Mouse (Mus musculus): ENCODE measurements around the gene Rtp2. TPM values are rescaled to one million over a fixed set of nuclear protein-coding genes. Genes with fewer than 3 reads are reported as not detected.

The Rtp2 gene
- polyA plus RNA-seq, 1 experiment from 2014 or later = not detected

DNA sequence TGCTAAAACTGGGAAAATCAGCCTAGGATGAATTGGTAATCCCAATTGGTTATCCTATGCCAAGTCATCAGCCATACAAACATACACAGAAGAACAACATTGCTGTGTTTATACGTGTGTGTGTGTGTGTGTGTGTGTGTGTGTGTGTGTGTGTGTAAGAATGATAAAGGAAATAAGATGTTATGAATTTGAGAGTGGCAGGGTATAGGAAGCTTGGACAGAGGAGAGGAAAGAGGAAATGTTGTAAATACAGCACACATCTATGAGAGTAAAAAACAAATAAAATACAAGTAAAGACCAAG is 21.7 kb upstream of the Rtp2 start:
- ATAC-seq (ENCODE audit: low FRiP score) (0 out of 2 replicates have a peak, but pooled peaks have one; percentile 31), DNase-seq (ENCODE audit: low spot score) (no peak)
- H3K9me3 ChIP-seq (ENCODE audit: control insufficient read depth, low read length) = no peaks in the 10 kb centered on the region
- no peaks in the 10 kb centered on the region for H3K36me3 ChIP-seq (replicated peaks; ENCODE audit: control insufficient read depth, insufficient read depth)
- 0% methylated on average over 1 of the region's 1 CpGs for WGBS
- H3K27me3 ChIP-seq (ENCODE audit: control insufficient read depth, insufficient read depth, low read length) = no peaks in the 10 kb centered on the region
- no peaks in the 10 kb centered on the region for H3K4me1 ChIP-seq (replicated peaks; ENCODE audit: control insufficient read depth, insufficient read depth, low read length)
- no peak overlapping the region for H3K27ac ChIP-seq
- no peak overlapping the region for H3K4me2 ChIP-seq (replicated peaks)
- H3K9ac ChIP-seq = no peak overlapping the region
- no peak overlapping the region for H3K4me3 ChIP-seq (replicated peaks; ENCODE audit: low read length)

GRCm38 (mm10) chr16:23953189-23953958 is 21.2 kb upstream of the Rtp2 start:
- H3K36me3 ChIP-seq (replicated peaks; ENCODE audit: control insufficient read depth, insufficient read depth) = no peaks in the 10 kb centered on the region
- peak; percentile 51; the same call in 1 of the 2 replicates for ATAC-seq (ENCODE audit: low FRiP score)
- no peaks in the 10 kb centered on the region for H3K4me1 ChIP-seq (replicated peaks; ENCODE audit: control insufficient read depth, insufficient read depth, low read length)
- no peak overlapping the region for H3K27ac ChIP-seq
- 47% methylated on average over 11 of the region's 11 CpGs for WGBS
- H3K4me3 ChIP-seq (replicated peaks; ENCODE audit: low read length) = no peak overlapping the region
- no peaks in the 10 kb centered on the region for H3K27me3 ChIP-seq (ENCODE audit: control insufficient read depth, insufficient read depth, low read length)
- no peaks in the 10 kb centered on the region for H3K9me3 ChIP-seq (ENCODE audit: control insufficient read depth, low read length)
- no peak overlapping the region for H3K9ac ChIP-seq
- DNase-seq (ENCODE audit: low spot score) = peak; percentile 80
- H3K4me2 ChIP-seq (replicated peaks) = no peak overlapping the region

DNA sequence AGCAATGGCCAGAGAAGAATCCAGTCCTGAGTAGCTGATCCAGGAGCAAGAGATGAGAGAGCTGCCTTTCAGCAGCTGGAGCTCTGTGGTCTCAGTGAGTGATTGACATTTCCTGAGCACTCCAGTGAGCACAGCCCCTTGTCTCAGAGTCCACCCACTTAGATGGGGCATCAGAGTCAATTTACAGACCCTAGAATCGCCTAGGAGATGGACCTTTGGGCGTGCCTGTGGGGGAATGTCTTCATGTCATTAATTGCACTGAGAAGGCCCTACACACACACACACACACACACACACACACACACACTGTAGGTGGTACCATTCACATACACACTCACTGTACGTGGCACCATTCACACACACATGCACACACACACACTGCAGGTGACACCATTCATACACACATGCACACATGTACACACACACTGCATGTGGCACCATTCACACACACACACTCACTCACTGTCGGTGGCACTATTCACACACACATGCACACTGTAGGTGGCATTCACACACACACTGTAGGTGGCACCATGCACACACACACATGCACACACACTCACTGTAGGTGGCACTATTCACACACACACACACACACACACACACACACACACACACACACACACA is 20.0 kb upstream of the Rtp2 start:
- Histone ChIP-seq H3K27me3 (ENCODE audit: control insufficient read depth, insufficient read depth, low read length) (no peaks in the 10 kb centered on the region), H3K36me3 (replicated peaks; ENCODE audit: control insufficient read depth, insufficient read depth) (no peaks in the 10 kb centered on the region), H3K9ac (no peak overlapping the region), H3K4me2 (replicated peaks) (no peak overlapping the region), H3K27ac (no peak overlapping the region), H3K9me3 (ENCODE audit: control insufficient read depth, low read length) (no peaks in the 10 kb centered on the region), H3K4me1 (replicated peaks; ENCODE audit: control insufficient read depth, insufficient read depth, low read length) (no peaks in the 10 kb centered on the region), H3K4me3 (replicated peaks; ENCODE audit: low read length) (no peak overlapping the region)
- DNase-seq (ENCODE audit: low spot score) = no peak
- no peak; the same call in 1 of the 2 replicates for ATAC-seq (ENCODE audit: low FRiP score)
- 77% methylated on average over 4 of the region's 4 CpGs for WGBS

- 91% methylated on average over 6 of the region's 6 CpGs for WGBS
Measured at GRCm38 (mm10) chr16:23947654-23948053, 15.5 kb upstream of the Rtp2 start.

GRCm38 (mm10) chr16:23944801-23945200 is 12.6 kb upstream of the Rtp2 start:
- no peak for ATAC-seq (ENCODE audit: low FRiP score)
- no peak overlapping the region for H3K9ac ChIP-seq
- WGBS = 55% methylated on average over 3 of the region's 3 CpGs
- H3K27me3 ChIP-seq (ENCODE audit: control insufficient read depth, insufficient read depth, low read length) = no peaks in the 10 kb centered on the region
- no peak overlapping the region for H3K4me2 ChIP-seq (replicated peaks)
- H3K36me3 ChIP-seq (replicated peaks; ENCODE audit: control insufficient read depth, insufficient read depth) = no peaks in the 10 kb centered on the region
- H3K4me3 ChIP-seq (replicated peaks; ENCODE audit: low read length) = no peak overlapping the region
- no peaks in the 10 kb centered on the region for H3K4me1 ChIP-seq (replicated peaks; ENCODE audit: control insufficient read depth, insufficient read depth, low read length)
- DNase-seq (ENCODE audit: low spot score) = no peak
- H3K27ac ChIP-seq = no peak overlapping the region
- H3K9me3 ChIP-seq (ENCODE audit: control insufficient read depth, low read length) = no peaks in the 10 kb centered on the region

More at GRCm38 (mm10) chr16:23947654-23948053, 15.5 kb upstream of the Rtp2 start:
- Histone ChIP-seq H3K4me2 (replicated peaks) (no peak overlapping the region), H3K4me3 (replicated peaks; ENCODE audit: low read length) (no peak overlapping the region), H3K4me1 (replicated peaks; ENCODE audit: control insufficient read depth, insufficient read depth, low read length) (no peaks in the 10 kb centered on the region), H3K9me3 (ENCODE audit: control insufficient read depth, low read length) (no peaks in the 10 kb centered on the region), H3K27me3 (ENCODE audit: control insufficient read depth, insufficient read depth, low read length) (no peaks in the 10 kb centered on the region), H3K27ac (no peak overlapping the region), H3K9ac (no peak overlapping the region), H3K36me3 (replicated peaks; ENCODE audit: control insufficient read depth, insufficient read depth) (no peaks in the 10 kb centered on the region)
- no peak for DNase-seq (ENCODE audit: low spot score)
- no peak for ATAC-seq (ENCODE audit: low FRiP score)

GRCm38 (mm10) chr16:23934397-23934796 is 2.2 kb upstream of the Rtp2 start:
- Histone ChIP-seq H3K27me3 (ENCODE audit: control insufficient read depth, insufficient read depth, low read length) (no peaks in the 10 kb centered on the region), H3K27ac (no peak overlapping the region), H3K4me1 (replicated peaks; ENCODE audit: control insufficient read depth, insufficient read depth, low read length) (no peaks in the 10 kb centered on the region), H3K9me3 (ENCODE audit: control insufficient read depth, low read length) (no peaks in the 10 kb centered on the region), H3K4me2 (replicated peaks) (no peak overlapping the region), H3K36me3 (replicated peaks; ENCODE audit: control insufficient read depth, insufficient read depth) (no peaks in the 10 kb centered on the region), H3K4me3 (replicated peaks; ENCODE audit: low read length) (no peak overlapping the region), H3K9ac (no peak overlapping the region)
- DNase-seq (ENCODE audit: low spot score) = no peak
- ATAC-seq (ENCODE audit: low FRiP score) = no peak
- WGBS = 85% methylated on average over 2 of the region's 2 CpGs

GRCm38 (mm10) chr16:23931275-23931674 is 919 bp downstream of the Rtp2 start:
- no peaks in the 10 kb centered on the region for H3K27me3 ChIP-seq (ENCODE audit: control insufficient read depth, insufficient read depth, low read length)
- H3K4me3 ChIP-seq (replicated peaks; ENCODE audit: low read length) = no peak overlapping the region
- no peak for ATAC-seq (ENCODE audit: low FRiP score)
- 77% methylated on average over 18 of the region's 18 CpGs for WGBS
- no peak for DNase-seq (ENCODE audit: low spot score)
- H3K9ac ChIP-seq = no peak overlapping the region
- no peak overlapping the region for H3K4me2 ChIP-seq (replicated peaks)
- H3K27ac ChIP-seq = no peak overlapping the region
- H3K4me1 ChIP-seq (replicated peaks; ENCODE audit: control insufficient read depth, insufficient read depth, low read length) = no peaks in the 10 kb centered on the region
- H3K36me3 ChIP-seq (replicated peaks; ENCODE audit: control insufficient read depth, insufficient read depth) = no peaks in the 10 kb centered on the region
- no peaks in the 10 kb centered on the region for H3K9me3 ChIP-seq (ENCODE audit: control insufficient read depth, low read length)

DNA sequence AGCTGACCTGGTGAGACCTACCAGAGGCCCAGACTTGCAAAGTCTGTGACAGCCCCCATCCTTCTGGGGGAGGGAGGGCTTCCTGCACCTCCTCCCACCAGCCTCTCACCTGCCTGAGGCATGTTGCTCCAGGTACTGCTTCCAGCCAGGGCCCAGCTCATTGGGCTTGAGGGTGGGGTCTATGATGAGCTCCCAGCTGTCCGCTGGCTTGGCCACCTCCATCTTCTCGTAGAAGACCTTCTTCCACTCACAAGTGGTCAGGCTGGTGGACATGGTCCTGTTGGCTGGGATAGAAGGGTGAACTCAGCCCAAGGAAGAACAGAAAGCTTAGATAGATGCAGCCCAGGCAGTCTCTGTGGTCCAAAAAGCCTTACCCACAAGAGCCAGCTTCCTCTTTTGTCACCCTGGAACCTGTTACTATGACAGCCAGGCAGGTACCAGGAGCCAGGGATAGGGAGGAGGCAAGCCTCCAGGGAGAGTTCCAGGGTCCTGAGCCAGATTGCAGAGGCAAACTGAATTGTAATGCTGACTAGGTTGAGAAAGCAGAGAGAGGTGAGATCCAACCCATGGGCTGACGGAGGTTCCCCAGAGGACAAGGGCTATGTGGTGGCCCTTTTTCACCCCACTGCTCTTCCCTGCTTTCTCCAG is 1.6 kb downstream of the Rtp2 start:
- DNase-seq (ENCODE audit: low spot score) = no peak
- no peaks in the 10 kb centered on the region for H3K36me3 ChIP-seq (replicated peaks; ENCODE audit: control insufficient read depth, insufficient read depth)
- H3K9ac ChIP-seq = no peak overlapping the region
- no peaks in the 10 kb centered on the region for H3K4me1 ChIP-seq (replicated peaks; ENCODE audit: control insufficient read depth, insufficient read depth, low read length)
- H3K9me3 ChIP-seq (ENCODE audit: control insufficient read depth, low read length) = no peaks in the 10 kb centered on the region
- no peak for ATAC-seq (ENCODE audit: low FRiP score)
- no peaks in the 10 kb centered on the region for H3K27me3 ChIP-seq (ENCODE audit: control insufficient read depth, insufficient read depth, low read length)
- no peak overlapping the region for H3K27ac ChIP-seq
- H3K4me3 ChIP-seq (replicated peaks; ENCODE audit: low read length) = no peak overlapping the region
- H3K4me2 ChIP-seq (replicated peaks) = no peak overlapping the region
- WGBS = 95% methylated on average over 3 of the region's 3 CpGs

DNA sequence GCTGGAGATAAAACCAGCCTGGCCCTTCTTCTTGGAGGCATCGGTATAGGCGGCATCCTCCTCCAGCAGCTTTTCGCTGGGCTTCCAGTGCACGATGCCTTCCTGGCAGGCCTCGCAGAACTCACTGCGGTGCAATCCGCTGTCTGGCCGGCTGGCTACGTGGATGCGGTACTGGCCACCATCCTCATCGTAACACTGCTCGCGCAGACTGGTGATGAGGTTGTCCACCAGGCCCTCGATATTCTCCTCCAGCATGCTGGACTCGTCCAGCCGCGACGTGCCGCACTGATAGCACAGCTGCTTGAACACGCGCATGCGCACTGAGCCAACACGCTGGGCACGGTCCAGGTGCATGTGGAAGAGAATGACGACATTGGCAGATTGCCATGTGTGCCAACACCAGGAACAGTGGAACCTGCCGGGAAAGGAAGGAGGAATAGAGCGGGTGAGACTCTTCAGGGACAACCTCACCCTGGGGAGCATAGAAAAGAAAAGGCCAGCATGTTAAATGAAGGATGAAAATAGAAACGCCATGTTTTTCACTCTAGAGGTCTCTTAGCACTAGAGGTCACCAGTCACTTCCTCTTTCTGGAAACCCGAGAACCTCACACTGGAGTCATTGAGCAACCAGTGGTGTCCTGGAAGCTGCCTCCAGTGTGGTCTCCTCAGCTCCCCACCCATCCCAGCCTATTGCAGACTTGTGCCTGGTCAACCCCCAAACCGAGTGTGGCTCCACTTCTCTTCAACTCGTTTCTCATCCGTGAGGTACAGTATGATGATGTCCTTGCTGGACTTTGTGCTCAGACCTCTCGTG is 4.7 kb downstream of the Rtp2 start:
- DNase-seq (ENCODE audit: low spot score) = no peak
- Histone ChIP-seq H3K9ac (no peak overlapping the region), H3K4me2 (replicated peaks) (no peak overlapping the region), H3K27ac (no peak overlapping the region), H3K4me3 (replicated peaks; ENCODE audit: low read length) (no peak overlapping the region), H3K4me1 (replicated peaks; ENCODE audit: control insufficient read depth, insufficient read depth, low read length) (no peaks in the 10 kb centered on the region), H3K27me3 (ENCODE audit: control insufficient read depth, insufficient read depth, low read length) (no peaks in the 10 kb centered on the region), H3K36me3 (replicated peaks; ENCODE audit: control insufficient read depth, insufficient read depth) (no peaks in the 10 kb centered on the region), H3K9me3 (ENCODE audit: control insufficient read depth, low read length) (no peaks in the 10 kb centered on the region)
- 91% methylated on average over 32 of the region's 33 CpGs for WGBS
- no peak for ATAC-seq (ENCODE audit: low FRiP score)

Measured in hindbrain, embryonic 14.5 days (tissue).